Mouse (Mus musculus): ENCODE measurements at regions not wholly inside any gene's neighbourhood (a gene's known extent, or its start where the extent isn't known, plus 50 kb on each side); places are given as distances from the start of the nearest gene placed in this dataset.

DNA sequence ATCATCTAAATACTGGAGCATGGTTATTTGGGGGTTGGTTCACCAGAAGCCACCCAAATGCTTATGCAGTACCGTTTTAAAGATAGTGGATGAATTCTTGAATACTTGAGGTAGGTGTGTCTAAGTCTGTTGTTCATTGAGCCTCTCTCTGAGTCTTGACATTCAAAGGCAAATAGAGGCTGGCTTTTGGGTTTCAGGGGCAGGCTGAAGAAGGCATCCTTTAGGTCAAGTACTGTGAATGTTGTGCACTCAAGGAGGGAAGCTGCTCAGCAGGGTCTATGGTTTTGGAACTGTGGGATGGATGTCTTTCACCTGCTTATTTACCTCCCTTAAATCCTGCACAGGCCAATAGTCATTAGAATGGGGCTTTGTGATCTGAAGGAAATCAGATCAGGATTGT lies 1089.6 kb downstream of the 9330182O14Rik start:
- no peaks in the 10 kb centered on the region for H3K36me3 ChIP-seq (ENCODE audit: control insufficient read depth, insufficient read depth)
- H3K4me3 ChIP-seq (ENCODE audit: low read depth, low read length): no peak overlapping the region
- WGBS (ENCODE audit: insufficient replicate concordance): 52% methylated on average over 1 of the region's 1 CpGs
- no peak overlapping the region for H3K4me2 ChIP-seq (ENCODE audit: low read depth, low read length)
- no peaks in the 10 kb centered on the region for H3K9me3 ChIP-seq (replicated peaks; ENCODE audit: control insufficient read depth, low read length)
- ATAC-seq (ENCODE audit: low read depth): no peak
- no peak overlapping the region for H3K9ac ChIP-seq (ENCODE audit: low read depth, low read length)
- no peaks in the 10 kb centered on the region for H3K4me1 ChIP-seq (ENCODE audit: control insufficient read depth, low read depth, low read length)
- H3K27ac ChIP-seq (ENCODE audit: low read length): no peak overlapping the region
- H3K27me3 ChIP-seq (ENCODE audit: control insufficient read depth, insufficient read depth, low read depth, low read length): no peaks in the 10 kb centered on the region

DNA sequence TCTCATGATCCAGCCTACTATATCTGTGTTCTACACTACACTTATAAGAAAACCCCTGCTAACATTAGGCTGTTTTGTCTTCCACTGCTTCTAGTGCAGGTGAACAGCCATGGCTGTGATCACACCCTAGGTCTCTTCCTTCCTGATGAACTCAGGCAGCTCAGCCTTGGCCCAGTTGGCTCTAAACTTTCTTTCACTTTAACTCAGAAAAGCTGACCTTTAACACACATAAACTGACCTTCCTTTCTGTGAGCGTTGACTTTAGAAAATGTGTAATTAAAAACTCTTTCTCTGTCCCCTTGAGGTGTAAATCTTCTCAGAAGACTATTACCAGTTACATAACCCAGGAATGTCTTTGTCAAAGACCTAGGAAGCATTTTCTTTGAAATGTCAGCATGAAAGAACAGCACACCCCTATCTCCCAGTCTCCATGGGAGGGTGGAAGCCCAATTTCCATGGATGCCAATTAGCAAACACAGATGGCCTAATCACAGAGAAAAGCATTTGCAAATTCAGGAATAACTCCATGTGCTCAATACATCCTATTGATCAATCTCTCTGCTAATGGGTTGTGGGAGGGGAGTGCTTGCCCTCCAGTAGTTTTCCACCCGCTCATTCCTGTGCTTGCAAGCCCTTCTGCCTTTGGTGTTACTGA lies 1098.4 kb downstream of the 9330182O14Rik start:
- Histone ChIP-seq H3K9ac (ENCODE audit: low read depth, low read length) (no peak overlapping the region), H3K36me3 (ENCODE audit: control insufficient read depth, insufficient read depth) (no peaks in the 10 kb centered on the region), H3K4me3 (ENCODE audit: low read depth, low read length) (no peak overlapping the region), H3K4me1 (ENCODE audit: control insufficient read depth, low read depth, low read length) (no peaks in the 10 kb centered on the region), H3K9me3 (replicated peaks; ENCODE audit: control insufficient read depth, low read length) (no peaks in the 10 kb centered on the region), H3K27ac (ENCODE audit: low read length) (no peak overlapping the region), H3K4me2 (ENCODE audit: low read depth, low read length) (no peak overlapping the region), H3K27me3 (ENCODE audit: control insufficient read depth, insufficient read depth, low read depth, low read length) (no peaks in the 10 kb centered on the region)
- no peak for ATAC-seq (ENCODE audit: low read depth)
- 38% methylated on average over 2 of the region's 2 CpGs for WGBS (ENCODE audit: insufficient replicate concordance)

Data from liver, embryonic 16.5 days (tissue).